Mouse (Mus musculus) heart, embryonic 13.5 days (tissue): Measurements from ENCODE around the gene Pfkfb3. TPM values are rescaled to one million over a fixed set of nuclear protein-coding genes. Genes with fewer than 3 reads are reported as not detected.
A peak's percentile ranks its signal among the peaks of the same experiment; 100 is the strongest.

Experiments
- ATAC-seq: fragments of 200-750 bp; cut with Nextera tagmentation; 2 replicates; pipeline ENCODE4 v1.8.0; 2017; ENCODE audit warnings: moderate TSS enrichment; ENCODE audit not compliant: insufficient number of reproducible peaks, low FRiP score, low TSS enrichment; ENCODE audit errors: extremely low read depth
- H3K27ac ChIP-seq: fragments of 300-500 bp; sonication (generic); replicated peaks from 2 replicates; pipeline ENCODE4 v1.5.1; 2015; ENCODE audit warnings: moderate library complexity, mild to moderate bottlenecking, inconsistent platforms
- H3K27me3 ChIP-seq: fragments of 300-500 bp; sonication (generic); replicated peaks from 2 replicates; pipeline ENCODE4 v1.6.1; 2015; ENCODE audit warnings: mild to moderate bottlenecking, inconsistent platforms
- H3K36me3 ChIP-seq: fragments of 300-500 bp; sonication (generic); 2 replicates; pipeline ENCODE4 v1.6.1; 2015; ENCODE audit warnings: mild to moderate bottlenecking, inconsistent platforms
- H3K4me1 ChIP-seq: fragments of 300-500 bp; sonication (generic); 2 replicates; pipeline ENCODE4 v1.6.1; 2015; ENCODE audit warnings: inconsistent platforms
- H3K4me2 ChIP-seq: fragments of 300-500 bp; sonication (generic); 2 replicates; pipeline ENCODE4 v1.6.1; 2015; ENCODE audit warnings: inconsistent platforms, mild to moderate bottlenecking, moderate library complexity
- H3K4me3 ChIP-seq: fragments of 300-500 bp; sonication (generic); 2 replicates; pipeline ENCODE4 v1.5.1; 2015; ENCODE audit warnings: moderate library complexity, mild to moderate bottlenecking, inconsistent platforms
- H3K9ac ChIP-seq: fragments of 300-500 bp; sonication (generic); 2 replicates; pipeline ENCODE4 v1.6.1; 2015; ENCODE audit warnings: inconsistent platforms, mild to moderate bottlenecking, moderate library complexity
- H3K9me3 ChIP-seq: fragments of 300-500 bp; sonication (generic); 2 replicates; pipeline ENCODE4 v1.6.1; 2016; ENCODE audit warnings: inconsistent platforms
- WGBS: fragments of 180-500 bp; shearing (Covaris S2); methylation state at CpG from one replicate; pipeline ENCODE4 v1.1.7; 2015; ENCODE audit warnings: mixed read lengths; 5-methylcytosine and 5-hydroxymethylcytosine counted together
- polyA plus RNA-seq: library from polyadenylated mRNA; unstranded; fragments of >200 nt; fragmentation: Nextera tagmentation; extraction: Ambion mirVana; gene quantifications from 2 replicates; pipeline ENCODE4 v1.2.1, GENCODE M21; 2015

Pfkfb3 gene
- polyA plus RNA-seq, 1 experiment from 2014 or later, result 12.8 TPM

DNA sequence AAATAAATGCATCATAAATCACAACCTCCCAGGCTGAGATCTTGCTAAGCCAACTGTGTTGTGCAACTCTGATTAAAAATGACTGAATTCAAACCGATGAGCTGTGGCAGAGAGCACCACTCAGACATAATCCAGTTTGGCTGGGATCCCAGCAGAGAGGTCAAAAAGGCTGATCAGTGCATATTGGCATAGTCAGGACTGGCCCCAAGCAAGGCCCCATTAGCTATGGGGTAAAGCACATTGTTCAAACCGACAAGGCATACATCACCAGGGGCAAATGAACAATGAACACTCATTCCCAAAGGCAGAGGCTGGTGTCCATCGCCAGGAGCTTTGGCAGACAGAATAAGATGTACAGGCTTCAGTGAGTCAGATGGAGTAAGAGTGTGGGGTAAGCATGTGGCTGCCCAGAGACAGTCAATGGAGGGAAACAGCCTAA is 89.2 kb downstream of the Pfkfb3 start:
- no peak for ATAC-seq
- Histone ChIP-seq H3K27ac (no peak overlapping the region), H3K9me3 (no peaks in the 10 kb centered on the region), H3K27me3 (no peaks in the 10 kb centered on the region), H3K4me3 (no peak overlapping the region), H3K4me2 (no peak overlapping the region), H3K9ac (no peak overlapping the region), H3K4me1 (no peaks in the 10 kb centered on the region), H3K36me3 (peaks cover 2% of the 10 kb centered on the region)
- WGBS, result 61% methylated on average over 3 of the region's 3 CpGs

GRCm38 (mm10) chr2:11460976-11461375 is 92.9 kb downstream of the Pfkfb3 start:
- H3K27me3 ChIP-seq, result no peaks in the 10 kb centered on the region
- H3K4me1 ChIP-seq, result no peaks in the 10 kb centered on the region; the same call in 1 of the 2 replicates
- H3K4me2 ChIP-seq, result no peak overlapping the region
- no peak overlapping the region for H3K27ac ChIP-seq
- no peak for ATAC-seq
- no peaks in the 10 kb centered on the region for H3K36me3 ChIP-seq
- 71% methylated on average over 3 of the region's 3 CpGs for WGBS
- H3K4me3 ChIP-seq, result no peak overlapping the region
- H3K9ac ChIP-seq, result no peak overlapping the region
- no peaks in the 10 kb centered on the region for H3K9me3 ChIP-seq

- H3K9ac ChIP-seq, result no peak overlapping the region
- H3K27ac ChIP-seq, result no peak overlapping the region
- H3K36me3 ChIP-seq, result no peaks in the 10 kb centered on the region
- H3K4me2 ChIP-seq, result no peak overlapping the region
- H3K9me3 ChIP-seq, result no peaks in the 10 kb centered on the region
- no peaks in the 10 kb centered on the region; the same call in 1 of the 2 replicates for H3K4me1 ChIP-seq
- no peaks in the 10 kb centered on the region for H3K27me3 ChIP-seq
- no peak overlapping the region for H3K4me3 ChIP-seq
- WGBS, result 81% methylated on average over 1 of the region's 1 CpGs
- ATAC-seq, result no peak
Observed at GRCm38 (mm10) chr2:11458494-11458893, 95.4 kb downstream of the Pfkfb3 start.

- Histone ChIP-seq H3K4me2 (no peak overlapping the region), H3K36me3 (no peaks in the 10 kb centered on the region), H3K27ac (no peak overlapping the region), H3K4me3 (no peak overlapping the region), H3K9me3 (no peaks in the 10 kb centered on the region), H3K4me1 (no peaks in the 10 kb centered on the region; the same call in 1 of the 2 replicates), H3K27me3 (no peaks in the 10 kb centered on the region), H3K9ac (no peak overlapping the region)
- 48% methylated on average over 7 of the region's 7 CpGs for WGBS
- no peak for ATAC-seq
Observed at GRCm38 (mm10) chr2:11457904-11458303, 96.0 kb downstream of the Pfkfb3 start.

DNA sequence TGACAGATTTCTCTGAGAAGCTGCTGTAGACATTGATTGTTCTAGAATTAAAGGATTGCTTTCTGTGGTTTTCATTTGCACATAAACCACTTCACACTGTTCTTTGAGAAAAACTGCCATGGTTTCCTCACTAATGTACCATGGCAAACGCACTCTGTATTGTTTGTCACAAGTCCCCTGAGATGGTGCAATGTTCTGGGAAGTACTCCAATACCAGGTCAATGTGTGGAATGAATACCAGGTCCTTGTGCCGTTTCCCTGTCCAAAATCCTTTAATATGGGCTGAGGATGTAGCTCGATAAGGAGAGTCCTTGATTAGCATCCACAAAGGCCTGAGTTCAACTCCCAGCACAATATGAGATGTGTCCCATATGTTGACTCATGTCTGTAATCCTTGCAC is 105.2 kb downstream of the Pfkfb3 start:
- Histone ChIP-seq H3K4me1 (no peaks in the 10 kb centered on the region), H3K4me3 (no peak overlapping the region), H3K27ac (no peak overlapping the region), H3K9me3 (no peaks in the 10 kb centered on the region), H3K9ac (no peak overlapping the region), H3K36me3 (no peaks in the 10 kb centered on the region), H3K27me3 (no peaks in the 10 kb centered on the region), H3K4me2 (no peak overlapping the region)
- ATAC-seq, result no peak
- WGBS, result 68% methylated on average over 3 of the region's 3 CpGs

DNA sequence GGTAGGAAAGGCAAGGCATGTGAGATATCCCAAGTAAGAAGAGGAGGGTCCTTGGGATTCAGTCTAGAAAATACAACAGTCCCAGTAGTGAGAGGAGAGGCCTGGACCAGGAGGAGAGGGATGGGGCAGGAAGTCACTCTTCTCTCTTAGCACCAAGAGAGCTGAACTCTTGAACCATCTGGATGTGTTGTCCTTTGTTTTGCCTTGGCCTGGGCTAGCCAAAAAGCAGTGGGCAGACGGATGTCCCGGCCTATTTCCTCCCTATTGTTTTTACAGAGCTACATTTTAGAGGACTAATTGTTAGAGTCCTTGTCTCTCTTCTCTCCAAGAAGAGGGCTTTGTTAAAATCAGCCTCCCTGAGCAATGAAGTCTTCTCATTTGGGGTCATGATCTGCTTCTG is 106.0 kb downstream of the Pfkfb3 start:
- Histone ChIP-seq H3K27me3 (no peaks in the 10 kb centered on the region), H3K36me3 (no peaks in the 10 kb centered on the region), H3K9me3 (no peaks in the 10 kb centered on the region), H3K4me1 (no peaks in the 10 kb centered on the region), H3K4me2 (no peak overlapping the region), H3K9ac (no peak overlapping the region), H3K27ac (no peak overlapping the region), H3K4me3 (no peak overlapping the region)
- ATAC-seq, result no peak
- WGBS, result 61% methylated on average over 2 of the region's 2 CpGs

DNA sequence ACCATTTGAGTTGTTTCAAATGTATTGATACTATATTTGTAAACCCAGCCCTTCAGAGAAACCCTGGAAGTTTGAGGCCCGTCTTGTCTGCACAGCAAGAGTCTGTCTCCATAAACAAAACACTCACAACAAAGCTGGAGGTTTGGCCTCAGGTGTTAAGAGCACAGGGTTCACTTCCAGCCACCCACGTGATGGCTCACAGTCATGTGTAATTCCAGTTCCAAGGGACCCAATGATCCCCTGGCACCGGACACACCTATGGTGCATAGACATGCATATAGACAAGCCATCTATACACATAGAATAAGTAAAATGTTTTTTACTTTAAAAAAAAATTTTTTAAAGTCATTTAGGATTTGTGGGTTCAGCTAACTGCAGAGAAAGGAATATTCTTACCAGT is 108.2 kb downstream of the Pfkfb3 start:
- no peak for ATAC-seq
- Histone ChIP-seq H3K9ac (no peak overlapping the region), H3K4me1 (no peaks in the 10 kb centered on the region), H3K27me3 (no peaks in the 10 kb centered on the region), H3K9me3 (no peaks in the 10 kb centered on the region), H3K4me2 (no peak overlapping the region), H3K4me3 (no peak overlapping the region), H3K36me3 (no peaks in the 10 kb centered on the region), H3K27ac (no peak overlapping the region)
- WGBS, result 74% methylated on average over 3 of the region's 3 CpGs

DNA sequence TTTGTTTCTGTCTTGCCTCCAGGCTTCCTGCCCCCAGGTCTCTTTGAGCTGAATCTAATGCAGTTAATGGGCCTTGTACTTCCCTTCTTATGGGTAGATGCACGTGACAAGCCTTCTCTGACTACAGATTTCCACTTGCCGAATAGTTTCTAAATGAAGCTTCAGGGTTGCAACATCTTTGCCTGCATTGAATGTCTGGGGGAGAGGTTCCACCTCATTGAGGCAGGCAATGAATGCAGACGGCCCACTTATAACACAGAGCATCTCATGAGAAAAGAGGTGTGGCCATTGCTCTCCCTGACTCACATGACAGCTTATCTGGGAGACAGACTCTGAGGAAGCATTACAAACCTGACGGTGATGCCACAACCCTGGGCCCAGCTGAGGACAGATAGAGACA is 112.0 kb downstream of the Pfkfb3 start:
- Histone ChIP-seq H3K4me2 (no peak overlapping the region), H3K4me1 (no peaks in the 10 kb centered on the region), H3K36me3 (no peaks in the 10 kb centered on the region), H3K4me3 (no peak overlapping the region), H3K9me3 (no peaks in the 10 kb centered on the region), H3K9ac (no peak overlapping the region), H3K27me3 (no peaks in the 10 kb centered on the region), H3K27ac (no peak overlapping the region)
- 38% methylated on average over 4 of the region's 4 CpGs for WGBS
- no peak for ATAC-seq

- Histone ChIP-seq H3K9me3 (no peaks in the 10 kb centered on the region), H3K27me3 (no peaks in the 10 kb centered on the region), H3K4me1 (no peaks in the 10 kb centered on the region), H3K4me3 (no peak overlapping the region), H3K4me2 (no peak overlapping the region), H3K36me3 (no peaks in the 10 kb centered on the region), H3K27ac (no peak overlapping the region), H3K9ac (no peak overlapping the region)
- ATAC-seq, result no peak
- 76% methylated on average over 12 of the region's 12 CpGs for WGBS
Observed at GRCm38 (mm10) chr2:11438231-11438954, 115.5 kb downstream of the Pfkfb3 start.

DNA sequence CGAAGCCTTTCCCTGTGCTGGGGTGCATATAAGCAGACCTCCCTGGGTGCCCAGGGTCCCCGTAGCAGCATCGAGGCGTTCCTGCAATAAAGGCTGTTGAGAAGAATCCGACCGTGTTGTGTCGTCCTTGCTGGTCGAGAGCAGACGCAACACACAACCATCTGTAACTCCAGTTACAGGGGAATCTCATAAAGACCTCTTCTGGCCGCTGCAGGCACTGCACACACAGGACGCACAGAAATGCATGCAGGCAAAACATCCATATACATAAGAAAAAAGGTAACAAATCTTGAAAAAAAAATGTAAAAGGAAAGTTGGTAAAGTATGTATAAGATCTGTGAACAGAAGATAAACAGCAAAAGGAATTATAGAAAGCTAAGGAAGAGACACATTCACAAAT is 117.5 kb downstream of the Pfkfb3 start:
- no peak overlapping the region for H3K9ac ChIP-seq
- no peak overlapping the region for H3K27ac ChIP-seq
- no peak for ATAC-seq
- no peaks in the 10 kb centered on the region for H3K27me3 ChIP-seq
- no peak overlapping the region for H3K4me3 ChIP-seq
- H3K4me1 ChIP-seq, result 0 out of 2 replicates have a peak, but pooled peaks cover 3% of the 10 kb centered on the region
- H3K9me3 ChIP-seq, result no peaks in the 10 kb centered on the region
- no peaks in the 10 kb centered on the region for H3K36me3 ChIP-seq
- 89% methylated on average over 11 of the region's 11 CpGs for WGBS
- no peak overlapping the region for H3K4me2 ChIP-seq

- Histone ChIP-seq H3K4me3 (no peak overlapping the region), H3K36me3 (no peaks in the 10 kb centered on the region), H3K27me3 (no peaks in the 10 kb centered on the region), H3K9me3 (no peaks in the 10 kb centered on the region), H3K4me2 (no peak overlapping the region), H3K27ac (no peak overlapping the region), H3K4me1 (peaks cover 26% of the 10 kb centered on the region), H3K9ac (no peak overlapping the region)
- 75% methylated on average over 5 of the region's 5 CpGs for whole genome bisulfite sequencing
- no peak for ATAC-seq
Observed at GRCm38 (mm10) chr2:11433353-11433752, 120.5 kb downstream of the Pfkfb3 start.

DNA sequence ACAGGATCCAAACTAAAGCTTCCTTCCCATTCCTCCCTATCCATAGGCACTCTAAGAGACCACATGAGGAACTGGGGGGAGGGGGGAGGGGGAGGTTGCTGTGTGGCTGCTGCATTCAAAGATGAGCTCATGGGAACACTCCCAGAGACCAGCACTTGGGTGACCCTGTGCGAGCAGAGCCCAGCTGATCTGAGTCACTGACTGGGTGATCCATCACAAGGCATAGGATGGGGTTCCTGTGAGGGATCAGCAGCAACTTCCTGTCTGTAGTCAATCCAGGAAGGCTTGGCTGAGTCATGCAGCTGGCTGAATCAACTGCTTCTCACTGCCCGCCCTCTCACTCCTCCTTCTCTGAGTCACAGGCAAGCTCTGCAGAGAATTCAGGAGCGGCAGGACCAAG is 124.3 kb downstream of the Pfkfb3 start:
- Histone ChIP-seq H3K9me3 (no peaks in the 10 kb centered on the region), H3K4me2 (no peak overlapping the region), H3K9ac (no peak overlapping the region), H3K36me3 (no peaks in the 10 kb centered on the region), H3K27me3 (no peaks in the 10 kb centered on the region), H3K4me1 (peaks cover 43% of the 10 kb centered on the region), H3K4me3 (no peak overlapping the region), H3K27ac (peak overlapping the region; percentile 65)
- ATAC-seq, result peak; percentile 58
- 3% methylated on average over 3 of the region's 3 CpGs for WGBS
